Mouse (Mus musculus): ENCODE measurements around the gene Col1a2. TPM values are rescaled to one million over a fixed set of nuclear protein-coding genes. Genes with fewer than 3 reads are reported as not detected.

Gene Col1a2
- polyA plus RNA-seq, 1 experiment = 9.0 TPM

GRCm38 (mm10) chr6:4590089-4590488 lies 85.5 kb downstream of the Col1a2 start:
- no peak for DNase-seq
- TF ChIP-seq POLR2A (IDR thresholded peaks at IDR 0.05; ENCODE audit: borderline replicate concordance, insufficient read depth, low read length) (no peak), CTCF (IDR thresholded peaks at IDR 0.05; ENCODE audit: borderline replicate concordance, insufficient read depth, low read depth, low read length) (no peak)
- 55% methylated on average over 8 of the region's 8 CpGs for WGBS

More at GRCm38 (mm10) chr6:4590089-4590488, 85.5 kb downstream of the Col1a2 start:
- H3K4me1 ChIP-seq (ENCODE audit: control insufficient read depth, insufficient read depth, low read length) = no peaks in the 10 kb centered on the region
- H3K4me3 ChIP-seq (replicated peaks; ENCODE audit: insufficient read depth, low read depth, low read length) = no peak overlapping the region
- no peak overlapping the region for H3K27ac ChIP-seq (ENCODE audit: insufficient read depth, low read length)
- no peaks in the 10 kb centered on the region for H3K27me3 ChIP-seq (ENCODE audit: control insufficient read depth, insufficient read depth, low read length)

Other genes starting within 250 kb of the Col1a2 start
- gene Casd1, start 96.0 kb downstream of the Col1a2 start, polyA plus RNA-seq (2012; rRNA removed) = 42.8 and 47.0 TPM in 2 replicates
- 39.5 and 40.5 TPM in 2 replicates for gene Sgce, start 242.4 kb downstream of the Col1a2 start, polyA plus RNA-seq (2012; rRNA removed)
- gene Peg10, start 242.5 kb downstream of the Col1a2 start, polyA plus RNA-seq (2012; rRNA removed) = 18.7 and 18.9 TPM in 2 replicates